Mouse (Mus musculus) heart, postnatal 0 days (tissue): Measurements from ENCODE around the gene Gmds.

Experiments
- CTCF ChIP-seq: IDR thresholded peaks from 2 replicates; pipeline ENCODE4 v1.5.1; 2016; ENCODE audit warnings: antibody characterized with exemption, control low read depth, low read depth
- EP300 ChIP-seq: IDR thresholded peaks from 2 replicates; pipeline ENCODE4 v1.6.1; 2016; ENCODE audit warnings: antibody characterized with exemption, low read depth

GRCm38 (mm10) chr13:31854000-31854399 lies 484.5 kb downstream of the Gmds start:
- TF ChIP-seq CTCF = no peak
- no peak for TF ChIP-seq EP300
